Mouse (Mus musculus) adrenal gland, adult 2 months (tissue): ENCODE measurements around the gene Clstn3. TPM values are rescaled to one million over a fixed set of nuclear protein-coding genes. Genes with fewer than 3 reads are reported as not detected.
"Not testable (repeated sequence)": the region's sequence is repeated elsewhere in the genome, so short reads cannot be mapped to it uniquely, and the experiment has no call there.

Source experiments
- DNase-seq: peaks from one replicate; pipeline ENCODE4 v3.0.0; 2021
- polyA plus RNA-seq: library from polyadenylated mRNA; depleted of rRNA; stranded (reverse); fragments of >200 nt; gene quantifications from 2 replicates; pipeline ENCODE4 v1.2.3, GENCODE M21; 2012; rRNA removed
- total RNA-seq, 2 experiments: library from RNA; stranded (reverse); gene quantifications; 2 replicates each; pipeline ENCODE4 v1.2.3; 2021

Gene Clstn3
- total and polyA plus RNA-seq, 3 experiments: 62.4 to 146 (median 91.8) TPM

- DNase-seq: peak; percentile 74
These were observed 50.3 kb downstream of the Clstn3 start for GRCm38 (mm10) chr6:124414150-124414926.

GRCm38 (mm10) chr6:124413770-124414149, 50.8 kb downstream of the Clstn3 start:
- no peak for DNase-seq

DNA sequence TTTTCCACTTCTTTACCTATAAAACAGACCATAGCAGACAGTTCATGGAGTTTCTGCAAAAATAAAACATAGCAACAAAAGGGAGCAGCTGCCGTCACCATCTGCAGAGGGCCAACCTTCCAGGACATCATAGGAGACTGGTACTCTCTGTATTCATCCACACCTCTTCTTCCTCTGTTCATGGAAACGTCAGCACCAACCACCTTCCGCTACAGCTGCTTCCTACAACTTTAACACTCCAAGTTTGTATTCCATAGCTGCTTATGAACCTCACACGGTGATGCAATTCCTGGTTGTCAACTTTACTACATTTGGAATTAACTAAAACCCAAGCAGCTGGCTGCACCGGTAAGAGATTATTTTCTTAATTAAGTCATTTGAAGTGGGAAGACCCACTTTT, 56.2 kb downstream of the Clstn3 start:
- DNase-seq: no peak

GRCm38 (mm10) chr6:124407180-124407579, 57.4 kb downstream of the Clstn3 start:
- DNase-seq: no peak

DNA sequence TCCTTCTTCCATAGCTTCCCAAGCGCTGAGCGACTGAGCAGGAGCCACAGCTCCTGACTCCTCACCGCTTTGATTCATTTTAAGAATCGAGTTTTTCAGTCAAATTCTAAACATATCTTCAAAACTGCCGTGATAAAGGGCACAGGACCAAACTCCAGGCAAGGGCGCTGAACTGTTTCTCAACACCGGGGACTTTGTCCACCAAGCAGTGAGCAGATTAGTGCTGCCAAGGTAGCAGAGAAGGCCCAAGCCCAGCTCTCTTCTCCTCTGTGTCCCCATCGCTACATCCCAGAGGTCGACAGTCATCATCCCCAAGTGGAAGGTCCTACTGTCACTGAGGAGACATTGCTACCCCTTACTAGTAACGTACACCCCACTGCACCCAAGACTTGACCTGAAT, 58.3 kb downstream of the Clstn3 start:
- DNase-seq: no peak

DNA sequence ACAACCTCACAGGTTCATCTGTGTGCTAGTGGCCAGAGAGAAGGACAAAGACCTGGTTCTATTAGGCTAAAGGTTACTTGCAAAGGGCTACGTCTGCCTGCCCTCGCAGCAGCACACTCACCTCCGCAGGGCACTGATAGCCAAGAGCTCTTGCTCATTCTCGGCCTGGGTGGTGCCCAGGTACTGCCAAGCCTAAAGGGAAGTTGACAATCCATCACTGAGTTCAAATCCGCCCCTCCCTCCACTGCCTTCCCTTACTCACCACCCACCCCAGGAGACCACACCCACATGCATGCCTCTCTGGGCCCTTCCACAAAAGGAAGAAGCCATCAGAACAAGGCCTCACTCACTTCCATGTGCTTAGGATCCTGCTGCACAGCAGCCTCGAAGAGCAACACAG, 64.9 kb downstream of the Clstn3 start:
- DNase-seq: no peak

- DNase-seq: not testable (repeated sequence)
These were observed 69.6 kb downstream of the Clstn3 start for GRCm38 (mm10) chr6:124394991-124395390.

Other genes with a start within 250 kb of the Clstn3 start
- not detected for gene Vmn2r27, start 232.9 kb downstream of the Clstn3 start, total RNA-seq
- not detected in 2 replicates for gene Vmn2r27, start 232.9 kb downstream of the Clstn3 start, polyA plus RNA-seq
- gene Cd163, start 160.1 kb downstream of the Clstn3 start, total RNA-seq: 10 to 100 TPM in 1 of 2 experiments, 1 to 10 TPM in 1; 4.2 to 12.4 TPM
- 0.50 and 0.51 TPM in 2 replicates for gene Cd163, start 160.1 kb downstream of the Clstn3 start, polyA plus RNA-seq
- 10 to 100 TPM; 71.0 to 99.9 TPM for gene Pex5, start 49.7 kb downstream of the Clstn3 start, total RNA-seq
- 44.9 and 47.5 TPM in 2 replicates for gene Pex5, start 49.7 kb downstream of the Clstn3 start, polyA plus RNA-seq
- gene C1rl, start 28.3 kb upstream of the Clstn3 start, total RNA-seq: 10 to 100 TPM; 20.6 to 22.0 TPM
- gene C1rl, start 28.3 kb upstream of the Clstn3 start, polyA plus RNA-seq: 11.2 and 13.4 TPM in 2 replicates
- 10 to 100 TPM; 48.6 to 68.2 TPM for gene C1ra, start 47.6 kb upstream of the Clstn3 start, total RNA-seq
- gene C1ra, start 47.6 kb upstream of the Clstn3 start, polyA plus RNA-seq: 20.3 and 27.2 TPM in 2 replicates
- gene C1s1, start 77.6 kb upstream of the Clstn3 start, total RNA-seq: 10 to 100 TPM; 45.4 to 72.3 TPM
- 10.1 and 14.8 TPM in 2 replicates for gene C1s1, start 77.6 kb upstream of the Clstn3 start, polyA plus RNA-seq
- gene C1rb, start 105.5 kb upstream of the Clstn3 start, total RNA-seq: 1 to 10 TPM; 7.9 to 8.9 TPM
- 0.29 and 0.86 TPM in 2 replicates for gene C1rb, start 105.5 kb upstream of the Clstn3 start, polyA plus RNA-seq
- 1 to 10 TPM; 1.5 to 2.6 TPM for gene C1s2, start 171.3 kb upstream of the Clstn3 start, total RNA-seq
- not detected in 2 replicates for gene C1s2, start 171.3 kb upstream of the Clstn3 start, polyA plus RNA-seq
- 100 to 1,000 TPM in 1 of 2 experiments, 10 to 100 TPM in 1; 92.1 to 138 TPM for gene Lpcat3, start 198.2 kb upstream of the Clstn3 start, total RNA-seq
- gene Lpcat3, start 198.2 kb upstream of the Clstn3 start, polyA plus RNA-seq: 141 and 155 TPM in 2 replicates
- gene Emg1, start 247.4 kb upstream of the Clstn3 start, total RNA-seq: 10 to 100 TPM; 80.6 to 82.6 TPM
- gene Emg1, start 247.4 kb upstream of the Clstn3 start, polyA plus RNA-seq: 16.6 and 17.0 TPM in 2 replicates
- 100 to 1,000 TPM; 286 to 294 TPM for gene Phb2, start 247.5 kb upstream of the Clstn3 start, total RNA-seq
- gene Phb2, start 247.5 kb upstream of the Clstn3 start, polyA plus RNA-seq: 128 and 181 TPM in 2 replicates